Mouse (Mus musculus) skeletal muscle tissue, postnatal 0 days (tissue): ENCODE data around the gene Chst5. TPM values are rescaled to one million over a fixed set of nuclear protein-coding genes. Genes with fewer than 3 reads are reported as not detected.

ENCODE experiments used
- polyA plus RNA-seq: library from polyadenylated mRNA; unstranded; fragments of >200 nt; fragmentation: Nextera tagmentation; extraction: Ambion mirVana; gene quantifications from 2 replicates; pipeline ENCODE4 v1.2.1, GENCODE M21; 2015

The Chst5 gene
- polyA plus RNA-seq, result 0.60 and 2.0 TPM in 2 replicates

DNA sequence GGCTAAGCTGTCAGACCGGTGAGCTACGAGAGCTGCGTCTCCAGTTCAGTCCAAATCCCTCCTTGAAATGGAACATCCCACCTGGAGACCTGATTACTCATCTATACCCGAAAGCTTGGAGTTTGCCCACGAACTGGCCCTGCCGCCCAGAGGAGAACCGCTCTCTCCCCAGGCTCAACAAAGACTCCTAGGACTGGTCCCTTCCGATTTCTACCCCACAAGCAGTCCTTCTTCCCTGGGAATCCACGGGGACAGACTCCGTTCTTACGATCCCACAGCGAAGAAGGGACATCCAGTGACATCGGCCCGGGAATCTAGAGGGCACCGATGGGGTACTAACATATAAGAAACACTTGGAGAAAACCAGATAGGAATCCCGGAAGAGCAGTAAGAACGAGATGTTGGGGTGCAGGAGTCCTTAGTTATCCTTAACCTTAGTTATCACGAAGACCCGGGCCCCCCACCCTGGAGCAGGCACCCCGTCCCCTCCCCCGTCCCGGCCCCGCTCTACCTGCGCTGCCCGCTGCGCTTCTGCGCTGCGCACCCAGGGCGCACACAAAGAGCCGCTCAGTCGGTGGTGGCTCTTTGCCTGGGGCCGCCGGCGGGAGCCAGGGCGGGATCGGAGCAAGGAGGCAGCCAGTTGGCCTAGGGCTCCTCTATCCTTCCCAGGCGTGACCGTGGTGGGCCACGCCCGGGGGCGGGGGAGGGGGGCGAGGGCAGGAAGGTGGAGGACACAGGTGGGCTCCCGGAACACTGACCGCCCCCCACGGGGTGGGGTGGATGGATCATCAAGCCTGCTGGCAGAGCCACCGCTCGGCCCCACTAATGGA lies at the start of gene Chst5:
Chst5 (minus strand) TSS at position 827 of the 830 bp plus-strand sequence.

DNA sequence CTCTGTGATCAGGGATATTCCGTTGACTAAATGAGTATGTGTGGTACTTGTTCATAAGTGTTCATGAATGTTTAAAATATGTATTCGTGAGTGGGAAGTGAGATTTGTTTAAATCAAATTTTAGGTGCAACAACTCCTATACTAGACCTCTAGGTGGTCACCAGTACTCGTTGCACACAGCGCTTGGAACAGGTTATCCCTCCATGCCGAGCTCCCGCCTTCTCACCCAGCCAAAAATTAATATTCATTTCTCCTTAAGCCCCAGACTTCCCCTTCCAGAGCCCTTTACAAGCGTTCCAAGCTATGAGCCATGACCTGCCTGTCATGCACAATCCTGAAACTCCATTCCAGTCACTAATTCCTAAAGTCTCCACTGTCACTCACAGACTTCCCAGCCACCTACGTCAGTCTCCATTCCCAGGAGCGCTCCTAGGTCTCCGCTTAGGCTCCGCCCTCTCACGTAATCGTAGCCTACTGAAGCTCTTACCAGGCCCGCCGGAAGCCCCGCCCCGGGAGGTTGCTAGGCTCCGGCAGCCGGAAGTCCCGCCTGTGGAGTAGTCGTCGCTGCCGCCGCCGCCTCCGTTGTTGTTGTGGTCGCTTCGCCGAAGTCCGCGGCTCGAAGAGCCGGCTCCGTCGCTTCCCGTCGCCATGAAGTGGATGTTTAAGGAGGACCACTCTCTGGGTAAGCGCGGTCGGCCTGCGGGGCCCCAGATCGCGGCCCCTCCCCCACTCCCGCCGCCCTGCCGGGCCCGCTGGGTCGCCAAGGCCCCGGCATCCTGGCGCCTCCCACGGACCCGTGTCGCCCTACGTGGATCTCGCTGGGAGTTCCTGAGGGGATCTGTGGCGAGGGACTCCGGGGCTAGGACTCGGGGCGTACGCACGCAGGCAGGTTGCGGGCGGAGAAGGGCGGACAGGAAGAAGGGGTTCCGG lies 30.2 kb upstream of the Chst5 start, which contains the start of gene Gabarapl2:
Gabarapl2 (plus strand) TSS at position 533 of the 930 bp plus-strand sequence.

DNA sequence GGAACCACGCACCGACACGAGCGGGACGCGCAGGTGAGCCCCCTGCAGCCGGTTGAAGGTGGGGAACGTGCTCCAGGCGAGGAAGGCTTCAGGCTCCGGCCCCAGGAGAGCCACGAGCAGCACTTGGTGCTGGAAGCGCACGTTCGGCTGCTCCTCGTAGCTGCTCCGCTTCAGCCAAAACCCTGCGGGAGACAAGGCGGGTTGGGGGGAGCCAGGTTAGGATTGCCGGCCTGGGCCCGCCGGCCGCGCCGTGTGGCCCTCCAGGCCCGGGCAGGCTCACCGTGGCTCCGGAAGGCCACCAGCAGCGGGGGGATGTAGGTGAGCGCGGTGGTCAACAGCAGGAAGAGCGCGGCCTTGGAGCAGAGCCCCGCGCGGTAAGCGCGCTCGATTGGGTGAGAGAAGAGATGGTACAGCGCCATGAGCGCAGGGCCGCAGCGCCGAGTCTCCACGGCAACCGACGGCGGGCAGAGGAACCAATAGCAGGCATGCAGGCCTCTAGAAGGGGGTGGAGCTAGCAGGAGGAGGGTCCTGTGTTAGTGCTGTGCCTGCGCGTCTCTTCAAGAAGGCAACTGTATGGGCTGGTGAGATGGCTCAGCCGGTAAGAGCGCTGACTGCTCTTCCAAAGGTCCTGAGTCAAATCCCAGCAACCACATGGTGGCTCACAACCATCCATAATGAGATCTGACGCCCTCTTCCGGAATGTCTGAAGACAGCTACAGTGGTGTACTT lies 23.3 kb upstream of the Chst5 start, which contains the start of gene Tmem231:
Tmem231 (minus strand) TSS at position 534 of the 729 bp plus-strand sequence.

DNA sequence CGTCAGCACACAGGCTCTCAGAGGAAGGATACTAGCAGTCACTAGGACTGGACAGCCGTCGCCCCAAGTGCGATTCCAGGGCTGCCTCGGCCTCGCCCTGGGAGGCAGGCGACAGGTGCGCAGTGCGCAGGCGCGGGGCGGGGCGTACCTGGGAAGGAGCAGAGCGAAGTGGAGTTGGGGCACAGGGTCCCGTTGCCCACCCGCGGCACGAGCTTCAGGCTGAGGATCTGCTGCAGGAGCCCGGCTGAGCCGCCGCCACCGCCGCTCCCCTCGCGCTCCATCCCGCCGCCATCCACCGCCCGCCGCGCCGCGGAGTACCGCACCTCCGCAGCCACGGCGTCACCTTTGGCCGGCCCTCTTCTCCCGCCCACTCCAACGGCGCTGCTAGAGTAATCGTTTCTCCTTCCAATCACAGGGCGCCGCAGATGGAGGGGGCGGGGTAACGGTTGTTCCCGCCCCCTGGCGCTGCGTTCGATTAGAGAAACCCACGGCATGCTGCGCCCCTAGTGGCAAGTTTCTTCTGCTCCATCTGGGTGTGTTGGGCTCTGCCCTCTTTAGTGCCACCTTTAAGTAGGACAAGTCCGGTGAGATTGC lies 33.8 kb downstream of the Chst5 start, which contains the start of gene Tmem170:
Tmem170 (minus strand) TSS at position 396 of the 594 bp plus-strand sequence.

DNA sequence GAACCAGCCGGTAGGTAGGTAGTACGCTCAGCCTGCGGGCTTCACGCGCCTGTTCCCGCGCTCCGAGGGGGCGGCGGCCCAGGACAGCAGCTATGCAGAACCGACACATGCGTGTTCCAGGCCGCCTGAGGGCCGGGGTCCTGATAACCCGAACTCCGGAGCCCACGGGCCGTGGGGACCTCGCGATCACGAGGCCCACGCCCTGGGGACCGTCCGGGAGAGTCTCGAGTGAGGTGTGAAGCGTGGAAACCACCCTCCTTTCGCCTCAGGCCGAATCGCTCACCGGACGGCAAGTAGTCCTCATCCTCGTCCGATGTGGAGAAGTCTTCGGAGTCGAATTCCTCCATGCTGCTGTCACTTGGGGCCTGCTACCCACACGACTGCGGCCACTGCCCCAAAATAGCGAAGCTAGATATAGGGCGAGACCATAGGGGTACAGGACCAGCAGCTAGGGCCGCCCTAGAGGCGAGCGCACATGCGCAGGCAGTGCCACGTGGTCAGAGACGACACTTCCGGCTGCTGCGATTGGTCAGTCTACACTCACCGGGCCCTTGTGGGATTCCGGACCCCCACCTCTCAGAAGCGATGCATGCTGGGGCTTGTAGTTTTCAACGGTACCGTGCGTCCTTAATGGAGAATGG lies 56.3 kb downstream of the Chst5 start, which contains the start of gene Cfdp1:
Cfdp1 (minus strand) TSS at position 431 of the 641 bp plus-strand sequence.

Other genes with a start within 250 kb of the Chst5 start
- gene Ctrb1, start 219.4 kb downstream of the Chst5 start, polyA plus RNA-seq, result 0.23 TPM in 1 of 2 replicates, not detected in the other
- gene Bcar1, start 166.6 kb downstream of the Chst5 start, polyA plus RNA-seq, result 17.2 and 18.9 TPM in 2 replicates
- gene Cfdp1, start 56.2 kb downstream of the Chst5 start, polyA plus RNA-seq, result 83.7 and 108 TPM in 2 replicates
- 2.3 and 2.9 TPM in 2 replicates for gene Tmem170, start 33.7 kb downstream of the Chst5 start, polyA plus RNA-seq
- gene Tmem231, start 23.4 kb upstream of the Chst5 start, polyA plus RNA-seq, result 2.2 and 2.3 TPM in 2 replicates
- gene Gabarapl2, start 30.3 kb upstream of the Chst5 start, polyA plus RNA-seq, result 166 and 174 TPM in 2 replicates
- 2.2 and 2.3 TPM in 2 replicates for gene Adat1, start 81.9 kb upstream of the Chst5 start, polyA plus RNA-seq
- 115 and 118 TPM in 2 replicates for gene Kars, start 100.9 kb upstream of the Chst5 start, polyA plus RNA-seq
- gene Terf2ip, start 101.0 kb upstream of the Chst5 start, polyA plus RNA-seq, result 12.2 and 12.6 TPM in 2 replicates
- 0.09 and 0.22 TPM in 2 replicates for gene Gm6793, start 104.6 kb upstream of the Chst5 start, polyA plus RNA-seq